10 mouse cellular contexts compared by ENCODE assay signal in genomic region chr11:103265856-103266255, GRCm38 (mm10). TPM values are rescaled to one million over a fixed set of nuclear protein-coding genes. Genes with fewer than 3 reads are reported as not detected.
A peak's percentile ranks its signal among the peaks of the same experiment; 100 is the strongest.
DNase-seq lines count a peak whose midpoint lies in the region; ATAC-seq and TF ChIP-seq lines count a peak whose summit lies in the region.
"Had no signal": no experiment of that assay in that cellular context is flagged by ENCODE, and none has a peak within 500 bp of the region (broad histone marks: within the 10 kb centered on the region; RNA-seq: fewer than 3 reads in every experiment).

No protein-coding gene starts in this region.

- H3K27me3 ChIP-seq in heart, embryonic 16.5 days (ENCODE audit: control insufficient read depth, insufficient read depth, low read length): no peaks in the 10 kb centered on the region
- H3K27me3 ChIP-seq in G1E (ENCODE audit: insufficient read depth, low read length): peaks cover 8% of the 10 kb centered on the region
- H3K27me3 ChIP-seq in hindbrain, embryonic 13.5 days: no peaks in the 10 kb centered on the region
- H3K27me3 ChIP-seq in midbrain, embryonic 15.5 days (replicated peaks): no peaks in the 10 kb centered on the region

- ATAC-seq in heart, embryonic 16.5 days (replicated peaks; ENCODE audit: extremely low read depth, insufficient read depth, low FRiP score): no peak
- no peak for ATAC-seq in G1E (ENCODE audit: extremely low read depth, insufficient number of reproducible peaks, low FRiP score, poor library complexity, severe bottlenecking)
- no peak for ATAC-seq in hindbrain, embryonic 13.5 days (ENCODE audit: low FRiP score)
- ATAC-seq in midbrain, embryonic 15.5 days (replicated peaks): no peak

- 68% methylated on average over 2 of the region's 2 CpGs for WGBS in heart, embryonic 16.5 days
- WGBS in hindbrain, embryonic 13.5 days: 66% methylated on average over 2 of the region's 2 CpGs
- WGBS in midbrain, embryonic 15.5 days: 46% methylated on average over 2 of the region's 2 CpGs

- H3K27ac ChIP-seq in heart, embryonic 16.5 days (ENCODE audit: low read length): no peak overlapping the region
- no peak overlapping the region for H3K27ac ChIP-seq in hindbrain, embryonic 13.5 days
- H3K27ac ChIP-seq in midbrain, embryonic 15.5 days: no peak overlapping the region

- intact Hi-C loops in left cerebral cortex, postnatal 14 days (cut with DNase I): loop anchor here (5.0 kb wide), 1 partner anchor 61 kb away; no protein-coding TSS in a partner anchor

- H3K4me1 ChIP-seq in heart, embryonic 16.5 days (ENCODE audit: control insufficient read depth, insufficient read depth, low read length): peaks cover 35% of the 10 kb centered on the region
- H3K4me1 ChIP-seq in G1E (ENCODE audit: insufficient read depth, low read depth, low read length): peaks cover 73% of the 10 kb centered on the region
- peaks cover 64% of the 10 kb centered on the region for H3K4me1 ChIP-seq in hindbrain, embryonic 13.5 days (replicated peaks)
- peaks cover 58% of the 10 kb centered on the region for H3K4me1 ChIP-seq in midbrain, embryonic 15.5 days

- DNase-seq in heart, adult 9 months (ENCODE audit: low spot score in 2 of 2): no peak
- no peak for DNase-seq in G1E (ENCODE audit: low spot score)
- DNase-seq in layer of hippocampus, adult 11-12 months (ENCODE audit: low spot score): no peak
- no peak for DNase-seq in left cerebral cortex, postnatal 14 days (ENCODE audit: low spot score in 2 of 2)
- no peak for DNase-seq in frontal cortex, adult 2 months (ENCODE audit: extremely low spot score in 1 of 2, low spot score in 1 of 2)
- DNase-seq: cerebellum, adult 9-11 months had no signal

- peak overlapping the region; percentile 79 for H3K4me3 ChIP-seq in heart, embryonic 16.5 days (ENCODE audit: low read length)
- peak overlapping the region; percentile 89; the same call in 1 of the 2 replicates for H3K4me3 ChIP-seq in G1E (ENCODE audit: low read depth, low read length)
- H3K4me3 ChIP-seq in hindbrain, embryonic 13.5 days: peak overlapping the region; percentile 60
- H3K4me3 ChIP-seq in midbrain, embryonic 15.5 days: no peak overlapping the region

- peak overlapping the region; percentile 94 for H3K4me2 ChIP-seq in heart, embryonic 16.5 days (ENCODE audit: low read depth, low read length)
- peak overlapping the region; percentile 77 for H3K4me2 ChIP-seq in hindbrain, embryonic 13.5 days
- H3K4me2 ChIP-seq in midbrain, embryonic 15.5 days: peak overlapping the region; percentile 72

- no peak for TF ChIP-seq CTCF in G1E (IDR thresholded peaks at IDR 0.05; ENCODE audit: low read depth, low read length)

- no peak overlapping the region for H3K9ac ChIP-seq in heart, embryonic 16.5 days (ENCODE audit: low read length)
- 0 out of 2 replicates have a peak overlapping the region, but pooled peaks have one; percentile 19 for H3K9ac ChIP-seq in hindbrain, embryonic 13.5 days
- no peak overlapping the region for H3K9ac ChIP-seq in midbrain, embryonic 15.5 days

- no peaks in the 10 kb centered on the region for H3K9me3 ChIP-seq in heart, embryonic 16.5 days (replicated peaks; ENCODE audit: control insufficient read depth, low read length)
- no peaks in the 10 kb centered on the region for H3K9me3 ChIP-seq in G1E (replicated peaks)
- H3K9me3 ChIP-seq in hindbrain, embryonic 13.5 days: no peaks in the 10 kb centered on the region
- H3K9me3 ChIP-seq in midbrain, embryonic 15.5 days: no peaks in the 10 kb centered on the region

- no peaks in the 10 kb centered on the region for H3K36me3 ChIP-seq in heart, embryonic 16.5 days (ENCODE audit: control insufficient read depth, insufficient read depth)
- peaks cover 24% of the 10 kb centered on the region for H3K36me3 ChIP-seq in G1E (replicated peaks)
- no peaks in the 10 kb centered on the region for H3K36me3 ChIP-seq in hindbrain, embryonic 13.5 days
- H3K36me3 ChIP-seq in midbrain, embryonic 15.5 days (replicated peaks): no peaks in the 10 kb centered on the region

RNA-seq across cellular contexts. Expression of gene Map3k14, which starts 1.4 kb away (rescaled TPM):
- polyA plus RNA-seq in heart, embryonic 16.5 days (2015; fragmentation: Nextera tagmentation; extraction: Ambion mirVana): 3.0 and 4.8 TPM in 2 replicates
- 10.1 and 10.8 TPM in 2 replicates for total RNA-seq in G1E (2014; fragmentation: Nextera tagmentation)
- 3.3 and 4.9 TPM in 2 replicates for total RNA-seq in G1E (2017)
- polyA plus RNA-seq in G1E (2012): 9.4 and 10.8 TPM in 2 replicates
- polyA plus RNA-seq in hindbrain, embryonic 13.5 days (2015; fragmentation: Nextera tagmentation; extraction: Ambion mirVana): 3.2 and 3.4 TPM in 2 replicates
- 3.9 and 5.0 TPM in 2 replicates for polyA plus RNA-seq in midbrain, embryonic 15.5 days (2015; fragmentation: Nextera tagmentation; extraction: Ambion mirVana)
- 1 to 10 TPM; 2.6 to 3.8 TPM for total RNA-seq in left cerebral cortex, postnatal 14 days (2021)
- polyA plus RNA-seq in frontal cortex, adult 2 months (2012; rRNA removed): 3.8 and 4.3 TPM in 2 replicates

RNA-seq across cellular contexts. Expression of gene Spata32, which starts 47.6 kb away (rescaled TPM):
- polyA plus RNA-seq in heart, embryonic 16.5 days (2015; fragmentation: Nextera tagmentation; extraction: Ambion mirVana): not detected in 2 replicates
- total RNA-seq in G1E (2014; fragmentation: Nextera tagmentation): not detected in 2 replicates
- 0.16 TPM in 1 of 2 replicates, not detected in the other for total RNA-seq in G1E (2017)
- polyA plus RNA-seq in G1E (2012): not detected in 2 replicates
- polyA plus RNA-seq in hindbrain, embryonic 13.5 days (2015; fragmentation: Nextera tagmentation; extraction: Ambion mirVana): 0.40 and 0.58 TPM in 2 replicates
- 0.66 and 0.71 TPM in 2 replicates for polyA plus RNA-seq in midbrain, embryonic 15.5 days (2015; fragmentation: Nextera tagmentation; extraction: Ambion mirVana)
- total RNA-seq in left cerebral cortex, postnatal 14 days (2021): 1 to 10 TPM; 1.0 to 1.2 TPM
- 1.4 and 1.5 TPM in 2 replicates for polyA plus RNA-seq in frontal cortex, adult 2 months (2012; rRNA removed)
- total RNA-seq: ES-E14 had no signal

RNA-seq across cellular contexts. Expression of gene 1700023F06Rik, which starts 57.5 kb away (rescaled TPM):
- 0.17 and 0.25 TPM in 2 replicates for polyA plus RNA-seq in heart, embryonic 16.5 days (2015; fragmentation: Nextera tagmentation; extraction: Ambion mirVana)
- total RNA-seq in G1E (2014; fragmentation: Nextera tagmentation) (not detected in 2 replicates), G1E (2017) (not detected in 2 replicates)
- not detected in 2 replicates for polyA plus RNA-seq in G1E (2012)
- polyA plus RNA-seq in hindbrain, embryonic 13.5 days (2015; fragmentation: Nextera tagmentation; extraction: Ambion mirVana): 0.87 and 1.3 TPM in 2 replicates
- 1.6 and 1.9 TPM in 2 replicates for polyA plus RNA-seq in midbrain, embryonic 15.5 days (2015; fragmentation: Nextera tagmentation; extraction: Ambion mirVana)
- total RNA-seq in left cerebral cortex, postnatal 14 days (2021): 1 to 10 TPM; 2.3 TPM
- polyA plus RNA-seq in frontal cortex, adult 2 months (2012; rRNA removed): 5.3 and 6.0 TPM in 2 replicates
- total RNA-seq: ES-E14 had no signal
